In genomic region chr13:113699415-113699873, GRCm38 (mm10) we compare ENCODE assay signal across 10 mouse cellular contexts. TPM values are rescaled to one million over a fixed set of nuclear protein-coding genes. Genes with fewer than 3 reads are reported as not detected.
DNase-seq lines count a peak whose midpoint lies in the region; ATAC-seq and TF ChIP-seq lines count a peak whose summit lies in the region.
"Had no signal": no experiment of that assay in that cellular context is flagged by ENCODE, and none has a peak within 500 bp of the region (broad histone marks: within the 10 kb centered on the region; RNA-seq: fewer than 3 reads in every experiment).

No protein-coding gene starts in this region.

- no peak overlapping the region for H3K9ac ChIP-seq in embryonic facial prominence, embryonic 14.5 days (ENCODE audit: low read depth, low read length)
- H3K9ac ChIP-seq in liver, postnatal 0 days (replicated peaks): no peak overlapping the region

- DNase-seq in embryonic facial prominence, embryonic 14.5 days (ENCODE audit: low spot score): peak; percentile 22
- no peak for DNase-seq in embryonic facial prominence, embryonic 10.5 days (ENCODE audit: low spot score)
- peak; percentile 34 to 42 for DNase-seq in right cerebral cortex, postnatal 10 days (ENCODE audit: low spot score in 2 of 2)
- no peak for DNase-seq in right cerebral cortex, adult 2 months (ENCODE audit: low spot score in 2 of 2)
- no peak for DNase-seq in liver, postnatal 0 days
- DNase-seq in right cerebral cortex, postnatal 25 days: peak; percentile 6
- no peak for DNase-seq in kidney, adult 18-20 months
- no peak for DNase-seq in embryo, embryonic 10 days (ENCODE audit: low spot score)
- DNase-seq: lung, adult 18-20 months had no signal

- no peaks in the 10 kb centered on the region for H3K27me3 ChIP-seq in embryonic facial prominence, embryonic 14.5 days (replicated peaks; ENCODE audit: control insufficient read depth, insufficient read depth, low read length)
- H3K27me3 ChIP-seq in embryonic facial prominence, embryonic 10.5 days (replicated peaks; ENCODE audit: low read depth, poor library complexity, severe bottlenecking): no peaks in the 10 kb centered on the region
- no peaks in the 10 kb centered on the region for H3K27me3 ChIP-seq in liver, postnatal 0 days (ENCODE audit: insufficient read depth, low read length)

- no peak overlapping the region for H3K4me3 ChIP-seq in embryonic facial prominence, embryonic 14.5 days (ENCODE audit: low read depth, low read length)
- H3K4me3 ChIP-seq in embryonic facial prominence, embryonic 10.5 days: no peak overlapping the region
- no peak overlapping the region for H3K4me3 ChIP-seq in liver, postnatal 0 days (ENCODE audit: low read depth, low read length)

- H3K4me2 ChIP-seq in embryonic facial prominence, embryonic 14.5 days (ENCODE audit: low read depth, low read length): no peak overlapping the region
- H3K4me2 ChIP-seq in liver, postnatal 0 days (ENCODE audit: low read depth, low read length): 0 out of 2 replicates have a peak overlapping the region, but pooled peaks have one; percentile 11

- TF ChIP-seq CTCF in liver, postnatal 0 days (IDR thresholded peaks at IDR 0.05; ENCODE audit: low read depth): no peak

- no peaks in the 10 kb centered on the region for H3K36me3 ChIP-seq in embryonic facial prominence, embryonic 14.5 days (ENCODE audit: control insufficient read depth, insufficient read depth, low read length)
- H3K36me3 ChIP-seq in embryonic facial prominence, embryonic 10.5 days (replicated peaks): no peaks in the 10 kb centered on the region
- no peaks in the 10 kb centered on the region for H3K36me3 ChIP-seq in liver, postnatal 0 days (replicated peaks; ENCODE audit: insufficient read depth, low read length)

- H3K4me1 ChIP-seq in embryonic facial prominence, embryonic 14.5 days (ENCODE audit: control insufficient read depth, insufficient read depth, low read length): no peaks in the 10 kb centered on the region; the same call in 1 of the 2 replicates
- no peaks in the 10 kb centered on the region; the same call in 1 of the 2 replicates for H3K4me1 ChIP-seq in embryonic facial prominence, embryonic 10.5 days
- H3K4me1 ChIP-seq in liver, postnatal 0 days (ENCODE audit: insufficient read depth): no peaks in the 10 kb centered on the region

- WGBS in embryonic facial prominence, embryonic 14.5 days: 44% methylated on average over 9 of the region's 11 CpGs
- WGBS in embryonic facial prominence, embryonic 10.5 days: 43% methylated on average over 11 of the region's 11 CpGs
- 49% methylated on average over 11 of the region's 11 CpGs for WGBS in liver, postnatal 0 days (ENCODE audit: insufficient replicate concordance)

- H3K27ac ChIP-seq in embryonic facial prominence, embryonic 14.5 days (replicated peaks; ENCODE audit: low read depth, low read length): no peak overlapping the region
- H3K27ac ChIP-seq in embryonic facial prominence, embryonic 10.5 days (replicated peaks): no peak overlapping the region
- no peak overlapping the region for H3K27ac ChIP-seq in liver, postnatal 0 days (ENCODE audit: low read depth)
- H3K27ac ChIP-seq: kidney, postnatal 0 days had no signal

- 0 out of 2 replicates have a peak, but pooled peaks have one; percentile 28 for TF ChIP-seq EP300 in liver, postnatal 0 days (IDR thresholded peaks at IDR 0.05; ENCODE audit: low read depth)

- peak; percentile 85; the same call in 1 of the 2 replicates for ATAC-seq in embryonic facial prominence, embryonic 14.5 days (ENCODE audit: low read depth)
- ATAC-seq in liver, postnatal 0 days: peak; percentile 36; the same call in 1 of the 2 replicates

- H3K9me3 ChIP-seq in embryonic facial prominence, embryonic 14.5 days (ENCODE audit: control insufficient read depth, low read length): 0 out of 2 replicates have a peak, but pooled peaks cover 11% of the 10 kb centered on the region
- no peaks in the 10 kb centered on the region for H3K9me3 ChIP-seq in embryonic facial prominence, embryonic 10.5 days
- H3K9me3 ChIP-seq in liver, postnatal 0 days (ENCODE audit: low read length): 0 out of 2 replicates have a peak, but pooled peaks cover 3% of the 10 kb centered on the region

RNA-seq across cellular contexts. Expression of gene Hspb3, which starts 36.0 kb away (rescaled TPM):
- 20.2 and 29.3 TPM in 2 replicates for polyA plus RNA-seq in embryonic facial prominence, embryonic 14.5 days (2014; fragmentation: Nextera tagmentation; extraction: Ambion mirVana)
- 0.20 TPM in 1 of 2 replicates, not detected in the other for polyA plus RNA-seq in embryonic facial prominence, embryonic 10.5 days (2016; fragmentation: Nextera tagmentation; extraction: Ambion mirVana)
- polyA plus RNA-seq in liver, postnatal 0 days (2015; fragmentation: Nextera tagmentation; extraction: Ambion mirVana): 0.38 TPM in 1 of 2 replicates, not detected in the other
- polyA plus RNA-seq: kidney, postnatal 0 days had no signal

Comparison
In these comparisons a context has a peak if more than half of its experiments do, and no peak if none do; other contexts are left out.
1. DNase-seq: peak in embryonic facial prominence, embryonic 14.5 days (single experiment), right cerebral cortex, postnatal 10 days (2 of 2) and right cerebral cortex, postnatal 25 days (single experiment); none in embryonic facial prominence, embryonic 10.5 days (single experiment), right cerebral cortex, adult 2 months (0 of 2), liver, postnatal 0 days (single experiment), kidney, adult 18-20 months (single experiment) and embryo, embryonic 10 days (single experiment).
2. RNA of gene Hspb3, which starts 36.0 kb away (polyA plus RNA-seq): 20.2 to 29.3 TPM in embryonic facial prominence, embryonic 14.5 days; 0.38 TPM in liver, postnatal 0 days and 0.20 TPM in embryonic facial prominence, embryonic 10.5 days; every median in the first group is over 10 times any median in the second.